Mouse (Mus musculus): ENCODE measurements around the gene Traf4. TPM values are rescaled to one million over a fixed set of nuclear protein-coding genes. Genes with fewer than 3 reads are reported as not detected.
A peak's percentile ranks its signal among the peaks of the same experiment; 100 is the strongest.

Traf4 gene
- polyA plus RNA-seq, 1 experiment from 2014 or later, result 115 TPM

GRCm38 (mm10) chr11:78181830-78182357, 16.5 kb upstream of the Traf4 start:
- 0 out of 2 replicates have a peak overlapping the region, but pooled peaks have one; percentile 12 for H3K27ac ChIP-seq
- peaks cover 30% of the 10 kb centered on the region for H3K36me3 ChIP-seq
- H3K9me3 ChIP-seq, result no peaks in the 10 kb centered on the region
- no peak for ATAC-seq (ENCODE audit: insufficient number of reproducible peaks, insufficient read depth, low FRiP score, low TSS enrichment, low read depth)
- peak overlapping the region; percentile 72 for H3K4me2 ChIP-seq
- peak overlapping the region; percentile 88 for H3K4me3 ChIP-seq (replicated peaks)
- peak overlapping the region; percentile 92 for H3K9ac ChIP-seq (replicated peaks)
- no peaks in the 10 kb centered on the region for H3K27me3 ChIP-seq
- peaks cover 51% of the 10 kb centered on the region for H3K4me1 ChIP-seq (replicated peaks)
- 49% methylated on average over 2 of the region's 2 CpGs for WGBS

DNA sequence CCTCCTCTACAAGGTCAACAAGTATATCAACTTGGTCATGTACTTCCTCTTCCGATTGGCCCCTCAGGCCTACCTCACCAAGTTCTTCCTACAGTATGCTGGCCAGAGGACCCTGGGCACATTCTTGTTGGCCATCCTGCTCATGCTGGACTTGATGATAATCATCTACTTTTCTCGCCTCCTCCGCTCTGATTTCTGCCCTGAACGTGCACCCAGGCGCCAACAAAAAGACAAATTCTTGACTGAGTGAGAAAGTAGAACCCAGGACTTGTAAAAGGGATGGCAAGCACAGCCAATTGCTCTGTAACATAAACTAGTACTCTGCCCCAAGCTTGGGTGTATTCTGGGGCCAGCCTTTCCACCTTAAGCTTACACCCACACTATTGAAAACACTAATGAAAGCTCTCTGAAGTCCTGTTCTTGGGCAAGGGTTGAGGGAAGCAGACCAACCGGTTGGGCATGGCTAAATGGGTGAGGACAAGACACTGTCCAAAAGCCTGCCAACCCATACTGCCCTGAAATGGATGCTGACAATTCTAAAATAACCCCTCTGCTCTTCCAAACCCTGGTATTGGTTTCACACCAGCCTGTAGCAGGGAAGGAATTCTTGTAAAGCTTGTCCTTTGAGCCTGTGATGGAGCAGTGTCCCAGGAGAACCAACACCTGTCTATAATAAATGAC, 14.8 kb upstream of the Traf4 start:
- 79% methylated on average over 6 of the region's 6 CpGs for whole genome bisulfite sequencing
- Histone ChIP-seq H3K9me3 (no peaks in the 10 kb centered on the region), H3K9ac (replicated peaks) (peak overlapping the region; percentile 79; the same call in 1 of the 2 replicates), H3K4me3 (replicated peaks) (no peak overlapping the region), H3K27me3 (no peaks in the 10 kb centered on the region), H3K27ac (0 out of 2 replicates have a peak overlapping the region, but pooled peaks have one; percentile 97), H3K4me1 (replicated peaks) (peaks cover 52% of the 10 kb centered on the region), H3K4me2 (peak overlapping the region; percentile 98), H3K36me3 (peaks cover 30% of the 10 kb centered on the region)
- no peak for ATAC-seq (ENCODE audit: insufficient number of reproducible peaks, insufficient read depth, low FRiP score, low TSS enrichment, low read depth)

GRCm38 (mm10) chr11:78179438-78179999, 14.1 kb upstream of the Traf4 start:
- peaks cover 52% of the 10 kb centered on the region for H3K4me1 ChIP-seq (replicated peaks)

GRCm38 (mm10) chr11:78178859-78179437, 13.6 kb upstream of the Traf4 start:
- Histone ChIP-seq H3K4me3 (replicated peaks) (peak overlapping the region; percentile 60), H3K4me1 (replicated peaks) (peaks cover 49% of the 10 kb centered on the region), H3K9ac (replicated peaks) (peak overlapping the region; percentile 79), H3K9me3 (no peaks in the 10 kb centered on the region), H3K27me3 (no peaks in the 10 kb centered on the region), H3K4me2 (peak overlapping the region; percentile 98), H3K27ac (peak overlapping the region; percentile 97), H3K36me3 (peaks cover 30% of the 10 kb centered on the region)
- WGBS, result under 1% methylated on average over 29 of the region's 29 CpGs
- no peak for ATAC-seq (ENCODE audit: insufficient number of reproducible peaks, insufficient read depth, low FRiP score, low TSS enrichment, low read depth)

More at GRCm38 (mm10) chr11:78179438-78179999, 14.1 kb upstream of the Traf4 start:
- H3K4me2 ChIP-seq, result peak overlapping the region; percentile 98
- H3K9me3 ChIP-seq, result no peaks in the 10 kb centered on the region
- 27% methylated on average over 8 of the region's 8 CpGs for WGBS
- peak overlapping the region; percentile 60 for H3K4me3 ChIP-seq (replicated peaks)
- H3K27ac ChIP-seq, result peak overlapping the region; percentile 97
- no peaks in the 10 kb centered on the region for H3K27me3 ChIP-seq
- peaks cover 30% of the 10 kb centered on the region for H3K36me3 ChIP-seq
- H3K9ac ChIP-seq (replicated peaks), result peak overlapping the region; percentile 79; the same call in 1 of the 2 replicates
- no peak for ATAC-seq (ENCODE audit: insufficient number of reproducible peaks, insufficient read depth, low FRiP score, low TSS enrichment, low read depth)

DNA sequence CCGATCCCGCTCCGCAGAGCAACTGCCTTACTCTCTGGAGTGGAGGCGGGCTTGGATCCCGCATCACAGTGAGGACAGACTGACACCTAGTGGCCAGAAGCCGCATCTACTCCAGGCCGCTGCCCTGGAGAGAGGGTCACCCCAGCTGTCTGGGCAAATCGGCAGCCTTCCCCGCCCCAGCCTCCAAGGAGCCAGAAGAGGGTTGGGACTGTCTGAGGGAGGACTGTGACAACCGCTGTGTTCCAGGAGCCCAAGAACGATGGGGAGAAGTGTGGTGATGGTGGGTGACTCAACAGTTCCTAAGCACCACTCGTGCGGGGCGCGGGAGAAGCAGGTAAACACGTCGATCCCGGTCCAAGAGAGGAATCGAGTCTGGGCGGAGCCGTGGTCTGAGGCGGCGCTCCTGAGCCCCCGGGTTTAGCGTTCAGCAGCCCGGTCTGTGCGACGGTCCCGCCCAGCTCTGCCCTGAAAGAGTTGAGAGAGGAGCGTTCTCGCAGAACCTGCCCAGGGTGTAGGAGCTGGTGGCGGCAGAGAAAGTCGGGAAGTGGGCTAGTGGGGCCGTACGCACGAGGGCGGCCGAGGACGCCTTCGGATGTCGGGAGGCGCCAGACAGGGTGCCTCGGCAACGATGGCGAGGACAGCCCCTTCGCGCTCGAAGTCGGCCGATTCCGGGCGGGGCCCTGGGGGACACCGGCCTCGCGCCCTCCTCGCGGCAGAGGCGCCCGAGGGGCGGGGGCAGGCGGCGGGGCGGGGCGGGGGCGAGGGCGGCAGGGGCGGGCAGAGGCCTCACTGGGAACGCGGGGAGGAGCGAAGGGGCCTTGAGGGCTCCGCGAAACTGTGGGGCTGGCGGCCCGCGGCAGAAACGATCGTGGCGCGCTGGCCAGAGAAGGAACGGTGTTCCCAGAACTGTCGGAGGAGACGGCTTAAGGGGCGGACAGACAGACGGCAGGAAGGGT, 12.8 kb upstream of the Traf4 start:
- Histone ChIP-seq H3K4me2 (peak overlapping the region; percentile 98), H3K36me3 (peaks cover 30% of the 10 kb centered on the region), H3K4me1 (replicated peaks) (peaks cover 47% of the 10 kb centered on the region), H3K9me3 (no peaks in the 10 kb centered on the region), H3K4me3 (replicated peaks) (peak overlapping the region; percentile 60), H3K27ac (peak overlapping the region; percentile 97), H3K9ac (replicated peaks) (peak overlapping the region; percentile 79), H3K27me3 (no peaks in the 10 kb centered on the region)
- WGBS, result under 1% methylated on average over 81 of the region's 84 CpGs
- ATAC-seq (ENCODE audit: insufficient number of reproducible peaks, insufficient read depth, low FRiP score, low TSS enrichment, low read depth), result peak; percentile 84

GRCm38 (mm10) chr11:78177437-78177836, 12.0 kb upstream of the Traf4 start:
- under 1% methylated on average over 10 of the region's 10 CpGs for WGBS
- Histone ChIP-seq H3K9me3 (no peaks in the 10 kb centered on the region), H3K4me1 (replicated peaks) (peaks cover 46% of the 10 kb centered on the region), H3K4me2 (peak overlapping the region; percentile 98), H3K4me3 (replicated peaks) (peak overlapping the region; percentile 60), H3K36me3 (peaks cover 33% of the 10 kb centered on the region), H3K27ac (peak overlapping the region; percentile 97; the same call in 1 of the 2 replicates), H3K9ac (replicated peaks) (peak overlapping the region; percentile 57), H3K27me3 (no peaks in the 10 kb centered on the region)
- no peak for ATAC-seq (ENCODE audit: insufficient number of reproducible peaks, insufficient read depth, low FRiP score, low TSS enrichment, low read depth)

DNA sequence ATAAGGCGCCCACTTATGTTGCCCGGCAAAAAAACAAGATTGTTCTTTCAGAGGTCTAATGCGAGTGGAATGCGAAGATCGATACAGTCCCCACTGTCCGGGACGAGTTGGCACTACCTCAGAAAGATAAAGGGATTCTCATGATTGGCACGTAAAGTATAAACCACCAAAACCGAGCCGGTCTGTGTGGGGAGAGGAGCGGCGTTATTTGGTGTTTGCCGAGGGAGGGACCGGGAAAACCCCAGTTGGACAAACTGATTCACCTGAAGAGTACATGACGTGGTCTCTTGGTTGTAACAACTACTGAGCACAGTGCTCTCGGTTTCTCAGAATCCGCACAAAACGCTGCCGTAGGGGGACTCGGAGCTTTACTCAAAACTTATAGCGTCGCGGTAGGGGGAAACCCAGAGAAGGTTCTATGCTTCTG, 11.5 kb upstream of the Traf4 start:
- WGBS, result 1% methylated on average over 23 of the region's 23 CpGs
- H3K4me2 ChIP-seq, result peak overlapping the region; percentile 98
- peak overlapping the region; percentile 87 for H3K27ac ChIP-seq
- H3K4me3 ChIP-seq (replicated peaks), result peak overlapping the region; percentile 60
- H3K36me3 ChIP-seq, result peaks cover 35% of the 10 kb centered on the region
- H3K27me3 ChIP-seq, result no peaks in the 10 kb centered on the region
- ATAC-seq (ENCODE audit: insufficient number of reproducible peaks, insufficient read depth, low FRiP score, low TSS enrichment, low read depth), result no peak
- peak overlapping the region; percentile 57 for H3K9ac ChIP-seq (replicated peaks)
- peaks cover 41% of the 10 kb centered on the region for H3K4me1 ChIP-seq (replicated peaks)
- no peaks in the 10 kb centered on the region for H3K9me3 ChIP-seq

DNA sequence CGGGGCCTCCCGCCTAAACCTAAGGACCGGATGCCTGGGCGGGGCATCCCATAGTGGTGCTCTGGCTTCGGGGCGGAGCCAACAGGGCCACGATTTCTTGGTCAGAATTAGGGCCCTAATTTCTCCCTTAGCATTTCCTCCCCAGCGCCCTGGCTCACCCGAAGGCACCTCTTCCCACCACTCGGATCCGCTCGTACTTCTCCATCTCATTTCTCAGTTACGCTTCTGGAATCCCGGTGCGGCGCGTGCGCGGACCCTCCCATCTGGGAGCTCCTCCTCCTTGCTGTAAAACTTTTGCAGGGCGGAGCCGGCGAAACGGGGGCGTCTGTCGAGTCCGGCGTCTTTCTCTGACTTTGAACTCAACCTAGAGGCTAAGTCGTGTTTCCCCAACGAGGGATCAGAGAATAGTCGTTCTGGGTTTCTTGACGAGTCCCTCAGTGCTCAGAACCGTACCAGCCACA, 11.0 kb upstream of the Traf4 start, which contains the start of the genes Nek8 and Tlcd1:
Gene Nek8, minus strand, starts transcription at position 274 of the 461 bp plus-strand sequence.
Gene Tlcd1, plus strand, starts transcription at position 310 of the 461 bp plus-strand sequence.
- peak; percentile 60 for ATAC-seq (ENCODE audit: insufficient number of reproducible peaks, insufficient read depth, low FRiP score, low TSS enrichment, low read depth)
- under 1% methylated on average over 32 of the region's 32 CpGs for WGBS
- H3K27ac ChIP-seq, result peak within 1 kb of the TSS; percentile 97
- no peaks in the 10 kb centered on the region for H3K9me3 ChIP-seq
- H3K4me2 ChIP-seq, result peak within 1 kb of the TSS; percentile 98
- peak within 1 kb of the TSS; percentile 60 for H3K4me3 ChIP-seq (replicated peaks)
- peak within 1 kb of the TSS; percentile 57 for H3K9ac ChIP-seq (replicated peaks)
- peaks cover 36% of the 10 kb centered on the region for H3K4me1 ChIP-seq (replicated peaks)
- H3K36me3 ChIP-seq, result peaks cover 31% of the 10 kb centered on the region
- no peaks in the 10 kb centered on the region for H3K27me3 ChIP-seq

GRCm38 (mm10) chr11:78175771-78176401, 10.5 kb upstream of the Traf4 start:
- Histone ChIP-seq H3K4me1 (replicated peaks) (peaks cover 30% of the 10 kb centered on the region), H3K9ac (replicated peaks) (peak overlapping the region; percentile 57), H3K9me3 (no peaks in the 10 kb centered on the region), H3K27me3 (no peaks in the 10 kb centered on the region), H3K4me3 (replicated peaks) (peak overlapping the region; percentile 60), H3K36me3 (peaks cover 29% of the 10 kb centered on the region), H3K4me2 (peak overlapping the region; percentile 98), H3K27ac (peak overlapping the region; percentile 87)
- ATAC-seq (ENCODE audit: insufficient number of reproducible peaks, insufficient read depth, low FRiP score, low TSS enrichment, low read depth), result no peak
- 3% methylated on average over 9 of the region's 10 CpGs for WGBS

DNA sequence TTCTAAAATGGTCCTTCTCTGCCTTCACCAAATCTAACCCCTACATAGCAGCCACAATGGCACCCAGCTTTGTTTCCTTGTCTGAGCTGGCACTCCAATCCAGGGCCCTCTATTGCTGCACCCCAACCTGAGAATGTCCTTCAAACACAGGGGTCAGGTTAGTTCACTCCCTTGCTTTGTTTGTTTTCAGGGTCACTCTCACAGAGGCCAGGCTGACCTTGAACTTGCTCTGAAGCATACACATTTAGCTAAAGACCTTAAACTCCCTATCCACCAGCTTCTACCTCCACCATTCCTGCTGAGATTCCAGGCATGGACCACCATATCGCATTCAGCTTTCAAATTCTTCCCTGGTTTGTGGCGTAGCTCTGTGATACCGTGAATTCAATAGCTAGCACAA, 9.1 kb upstream of the Traf4 start:
- H3K9ac ChIP-seq (replicated peaks), result no peak overlapping the region
- no peak overlapping the region for H3K4me2 ChIP-seq
- no peak overlapping the region for H3K4me3 ChIP-seq (replicated peaks)
- H3K36me3 ChIP-seq, result peaks cover 22% of the 10 kb centered on the region
- H3K27ac ChIP-seq, result no peak overlapping the region
- 91% methylated on average over 3 of the region's 3 CpGs for WGBS
- no peaks in the 10 kb centered on the region for H3K27me3 ChIP-seq
- H3K4me1 ChIP-seq (replicated peaks), result peaks cover 17% of the 10 kb centered on the region
- H3K9me3 ChIP-seq, result no peaks in the 10 kb centered on the region
- ATAC-seq (ENCODE audit: insufficient number of reproducible peaks, insufficient read depth, low FRiP score, low TSS enrichment, low read depth), result no peak
